In the genomic region with DNA sequence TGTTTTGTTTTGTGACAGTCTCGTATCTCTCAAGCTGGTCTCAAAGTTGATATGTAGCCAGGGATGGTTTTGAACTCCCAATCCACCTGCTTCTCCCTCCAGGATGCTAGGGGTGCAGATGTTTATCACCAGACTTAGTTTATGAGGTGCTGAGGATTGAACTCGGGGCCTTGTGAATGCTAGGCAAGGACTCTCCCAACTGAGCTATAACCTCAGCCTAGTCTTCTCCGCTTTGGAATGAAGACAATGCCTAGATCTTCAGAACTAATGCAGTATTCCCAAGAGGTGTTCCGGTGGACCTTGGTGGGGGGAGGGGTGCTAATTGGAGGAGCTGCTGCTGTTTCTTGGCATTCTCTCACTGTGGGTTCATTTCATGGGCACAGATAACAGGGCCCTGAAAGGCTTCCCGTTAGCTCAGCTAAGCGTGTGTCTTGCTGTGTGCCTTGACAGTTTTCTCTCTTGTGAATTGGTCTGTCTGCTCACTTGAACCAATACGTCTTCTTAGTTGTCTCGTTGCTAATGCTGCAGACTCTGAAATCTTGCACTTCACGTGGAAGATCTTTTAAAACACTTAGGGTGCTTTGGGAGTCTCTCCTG, we compare ENCODE assay signal across 26 mouse cellular contexts. TPM values are rescaled to one million over a fixed set of nuclear protein-coding genes. Genes with fewer than 3 reads are reported as not detected.
DNase-seq lines count a peak whose midpoint lies in the region; ATAC-seq and TF ChIP-seq lines count a peak whose summit lies in the region.
"Had no signal": no experiment of that assay in that cellular context is flagged by ENCODE, and none has a peak within 500 bp of the region (broad histone marks: within the 10 kb centered on the region; RNA-seq: fewer than 3 reads in every experiment).

No protein-coding gene starts in this region.

- peak overlapping the region; percentile 14 for H3K27ac ChIP-seq in forebrain, embryonic 13.5 days
- H3K27ac ChIP-seq in forebrain, embryonic 12.5 days = no peak overlapping the region
- peak overlapping the region; percentile 0; the same call in 1 of the 2 replicates for H3K27ac ChIP-seq in hindbrain, embryonic 13.5 days
- H3K27ac ChIP-seq in hindbrain, embryonic 16.5 days (ENCODE audit: low read depth, low read length) = no peak overlapping the region
- H3K27ac ChIP-seq in midbrain, embryonic 11.5 days (ENCODE audit: low read depth, low read length) = no peak overlapping the region
- H3K27ac ChIP-seq in midbrain, postnatal 0 days (ENCODE audit: low read depth, low read length) = no peak overlapping the region
- H3K27ac ChIP-seq in forebrain, embryonic 16.5 days (ENCODE audit: low read length) = peak overlapping the region; percentile 58
- H3K27ac ChIP-seq: embryonic facial prominence, embryonic 10.5 days; embryonic facial prominence, embryonic 15.5 days; heart, embryonic 13.5 days; hindbrain, embryonic 10.5 days; liver, embryonic 14.5 days; macrophage; stomach, embryonic 15.5 days had no signal

- DNase-seq in midbrain, embryonic 11.5 days (ENCODE audit: low spot score, missing footprints) = peak; percentile 57
- DNase-seq in midbrain, postnatal 0 days (ENCODE audit: low spot score) = no peak
- DNase-seq in cerebellum, postnatal 10 days = no peak
- DNase-seq: adrenal gland, postnatal 10 days; cerebellum, adult 11-12 months; cerebellum, adult 9-11 months; heart, postnatal 10 days; liver; lung, adult 2 months; lung, postnatal 10 days; right cerebral cortex, postnatal 25 days had no signal

- no peak overlapping the region for H3K9ac ChIP-seq in forebrain, embryonic 13.5 days
- no peak overlapping the region for H3K9ac ChIP-seq in forebrain, embryonic 12.5 days
- H3K9ac ChIP-seq in hindbrain, embryonic 13.5 days = no peak overlapping the region
- no peak overlapping the region for H3K9ac ChIP-seq in hindbrain, embryonic 16.5 days (ENCODE audit: low read depth, low read length)
- no peak overlapping the region for H3K9ac ChIP-seq in midbrain, embryonic 11.5 days (ENCODE audit: low read length)
- no peak overlapping the region for H3K9ac ChIP-seq in midbrain, postnatal 0 days (replicated peaks; ENCODE audit: low read length, poor library complexity, severe bottlenecking)
- H3K9ac ChIP-seq in forebrain, embryonic 16.5 days (replicated peaks; ENCODE audit: low read depth, low read length) = no peak overlapping the region
- H3K9ac ChIP-seq: embryonic facial prominence, embryonic 15.5 days; heart, embryonic 13.5 days; liver, embryonic 14.5 days; stomach, embryonic 15.5 days had no signal

- no peaks in the 10 kb centered on the region for H3K36me3 ChIP-seq in forebrain, embryonic 13.5 days (ENCODE audit: poor library complexity, severe bottlenecking)
- H3K36me3 ChIP-seq in forebrain, embryonic 12.5 days (replicated peaks) = no peaks in the 10 kb centered on the region
- H3K36me3 ChIP-seq in hindbrain, embryonic 13.5 days = no peaks in the 10 kb centered on the region
- no peaks in the 10 kb centered on the region for H3K36me3 ChIP-seq in hindbrain, embryonic 16.5 days (ENCODE audit: control insufficient read depth, insufficient read depth, low read length)
- H3K36me3 ChIP-seq in midbrain, embryonic 11.5 days (ENCODE audit: control insufficient read depth, insufficient read depth, low read length) = no peaks in the 10 kb centered on the region
- H3K36me3 ChIP-seq in midbrain, postnatal 0 days (ENCODE audit: insufficient read depth, low read length) = no peaks in the 10 kb centered on the region
- no peaks in the 10 kb centered on the region for H3K36me3 ChIP-seq in forebrain, embryonic 16.5 days (ENCODE audit: control insufficient read depth, insufficient read depth)
- H3K36me3 ChIP-seq: embryonic facial prominence, embryonic 10.5 days; embryonic facial prominence, embryonic 15.5 days; heart, embryonic 13.5 days; hindbrain, embryonic 10.5 days; stomach, embryonic 15.5 days had no signal

- peaks cover 49% of the 10 kb centered on the region for H3K4me1 ChIP-seq in forebrain, embryonic 13.5 days
- peaks cover 25% of the 10 kb centered on the region for H3K4me1 ChIP-seq in forebrain, embryonic 12.5 days
- H3K4me1 ChIP-seq in hindbrain, embryonic 13.5 days (replicated peaks) = peaks cover 43% of the 10 kb centered on the region
- H3K4me1 ChIP-seq in hindbrain, embryonic 16.5 days (ENCODE audit: control insufficient read depth, insufficient read depth, low read depth, low read length) = peaks cover 21% of the 10 kb centered on the region
- H3K4me1 ChIP-seq in midbrain, embryonic 11.5 days (ENCODE audit: control insufficient read depth, insufficient read depth, low read length) = peaks cover 8% of the 10 kb centered on the region
- peaks cover 21% of the 10 kb centered on the region for H3K4me1 ChIP-seq in midbrain, postnatal 0 days (ENCODE audit: insufficient read depth, low read length)
- peaks cover 34% of the 10 kb centered on the region for H3K4me1 ChIP-seq in forebrain, embryonic 16.5 days (replicated peaks; ENCODE audit: control insufficient read depth, insufficient read depth, low read length)

- no peak overlapping the region for H3K4me2 ChIP-seq in forebrain, embryonic 13.5 days
- H3K4me2 ChIP-seq in forebrain, embryonic 12.5 days = no peak overlapping the region
- no peak overlapping the region for H3K4me2 ChIP-seq in hindbrain, embryonic 13.5 days
- H3K4me2 ChIP-seq in hindbrain, embryonic 16.5 days (ENCODE audit: low read length) = no peak overlapping the region
- no peak overlapping the region for H3K4me2 ChIP-seq in midbrain, embryonic 11.5 days
- no peak overlapping the region for H3K4me2 ChIP-seq in midbrain, postnatal 0 days (ENCODE audit: low read depth, low read length, poor library complexity, severe bottlenecking)
- H3K4me2 ChIP-seq in forebrain, embryonic 16.5 days (ENCODE audit: low read length) = no peak overlapping the region
- H3K4me2 ChIP-seq: embryonic facial prominence, embryonic 15.5 days; heart, embryonic 13.5 days; stomach, embryonic 15.5 days had no signal

- no peaks in the 10 kb centered on the region for H3K27me3 ChIP-seq in forebrain, embryonic 13.5 days
- H3K27me3 ChIP-seq in forebrain, embryonic 12.5 days = no peaks in the 10 kb centered on the region
- H3K27me3 ChIP-seq in hindbrain, embryonic 13.5 days = no peaks in the 10 kb centered on the region
- H3K27me3 ChIP-seq in hindbrain, embryonic 16.5 days (replicated peaks; ENCODE audit: control insufficient read depth, insufficient read depth, low read length) = no peaks in the 10 kb centered on the region
- no peaks in the 10 kb centered on the region for H3K27me3 ChIP-seq in midbrain, embryonic 11.5 days (ENCODE audit: control insufficient read depth, insufficient read depth, low read length)
- no peaks in the 10 kb centered on the region for H3K27me3 ChIP-seq in midbrain, postnatal 0 days (ENCODE audit: insufficient read depth, low read length)
- no peaks in the 10 kb centered on the region for H3K27me3 ChIP-seq in forebrain, embryonic 16.5 days (replicated peaks; ENCODE audit: control insufficient read depth, insufficient read depth, low read length)
- H3K27me3 ChIP-seq: CH12.LX; embryonic facial prominence, embryonic 15.5 days; heart, embryonic 13.5 days; Patski; stomach, embryonic 15.5 days had no signal

- TF ChIP-seq CTCF in midbrain, postnatal 0 days (IDR thresholded peaks at IDR 0.05) = no peak

- H3K9me3 ChIP-seq in forebrain, embryonic 13.5 days (replicated peaks) = no peaks in the 10 kb centered on the region
- H3K9me3 ChIP-seq in forebrain, embryonic 12.5 days = no peaks in the 10 kb centered on the region
- H3K9me3 ChIP-seq in hindbrain, embryonic 13.5 days = no peaks in the 10 kb centered on the region
- no peaks in the 10 kb centered on the region for H3K9me3 ChIP-seq in hindbrain, embryonic 16.5 days (ENCODE audit: control insufficient read depth, low read length)
- H3K9me3 ChIP-seq in midbrain, embryonic 11.5 days (ENCODE audit: control insufficient read depth, low read length) = no peaks in the 10 kb centered on the region
- H3K9me3 ChIP-seq in midbrain, postnatal 0 days (ENCODE audit: low read length) = no peaks in the 10 kb centered on the region
- H3K9me3 ChIP-seq in forebrain, embryonic 16.5 days (ENCODE audit: control insufficient read depth, low read length) = no peaks in the 10 kb centered on the region
- H3K9me3 ChIP-seq: embryonic facial prominence, embryonic 10.5 days; embryonic facial prominence, embryonic 15.5 days; heart, embryonic 13.5 days; hindbrain, embryonic 10.5 days; stomach, embryonic 15.5 days had no signal

- H3K4me3 ChIP-seq in forebrain, embryonic 13.5 days = no peak overlapping the region
- no peak overlapping the region for H3K4me3 ChIP-seq in forebrain, embryonic 12.5 days (replicated peaks)
- H3K4me3 ChIP-seq in hindbrain, embryonic 13.5 days = no peak overlapping the region
- H3K4me3 ChIP-seq in hindbrain, embryonic 16.5 days (ENCODE audit: low read length) = no peak overlapping the region
- H3K4me3 ChIP-seq in midbrain, embryonic 11.5 days (ENCODE audit: low read depth, low read length) = no peak overlapping the region
- H3K4me3 ChIP-seq in midbrain, postnatal 0 days (ENCODE audit: low read depth, low read length) = no peak overlapping the region
- H3K4me3 ChIP-seq in forebrain, embryonic 16.5 days (replicated peaks; ENCODE audit: low read length) = no peak overlapping the region
- H3K4me3 ChIP-seq: embryonic facial prominence, embryonic 10.5 days; embryonic facial prominence, embryonic 15.5 days; heart, embryonic 13.5 days; hindbrain, embryonic 10.5 days; stomach, embryonic 15.5 days had no signal

- WGBS in forebrain, embryonic 13.5 days = 45% methylated on average over 9 of the region's 9 CpGs
- WGBS in forebrain, embryonic 12.5 days = 54% methylated on average over 9 of the region's 9 CpGs
- WGBS in hindbrain, embryonic 13.5 days = 57% methylated on average over 9 of the region's 9 CpGs
- WGBS in hindbrain, embryonic 16.5 days = 48% methylated on average over 9 of the region's 9 CpGs
- 66% methylated on average over 9 of the region's 9 CpGs for WGBS in midbrain, embryonic 11.5 days
- 51% methylated on average over 9 of the region's 9 CpGs for WGBS in midbrain, postnatal 0 days
- 32% methylated on average over 9 of the region's 9 CpGs for WGBS in forebrain, embryonic 16.5 days

- no peak for ATAC-seq in forebrain, embryonic 13.5 days
- ATAC-seq in forebrain, embryonic 12.5 days (ENCODE audit: low FRiP score) = no peak
- ATAC-seq in hindbrain, embryonic 13.5 days (ENCODE audit: low FRiP score) = no peak
- ATAC-seq in hindbrain, embryonic 16.5 days = no peak
- no peak for ATAC-seq in midbrain, embryonic 11.5 days (ENCODE audit: low FRiP score)
- ATAC-seq in midbrain, postnatal 0 days (ENCODE audit: low FRiP score) = no peak
- ATAC-seq in forebrain, embryonic 16.5 days = peak; percentile 25; the same call in 1 of the 2 replicates
- ATAC-seq: intestine, postnatal 0 days; Patski had no signal

RNA-seq across cellular contexts. Expression of a gene that starts 19.1 kb away (rescaled TPM):
- 7.8 and 8.4 TPM in 2 replicates for polyA plus RNA-seq in forebrain, embryonic 13.5 days (2015; fragmentation: Nextera tagmentation; extraction: Ambion mirVana)
- polyA plus RNA-seq in forebrain, embryonic 12.5 days (2016; fragmentation: Nextera tagmentation; extraction: Ambion mirVana) = 2.9 and 3.2 TPM in 2 replicates
- polyA plus RNA-seq in hindbrain, embryonic 13.5 days (2015; fragmentation: Nextera tagmentation; extraction: Ambion mirVana) = 8.0 and 8.5 TPM in 2 replicates
- 26.4 and 27.2 TPM in 2 replicates for polyA plus RNA-seq in hindbrain, embryonic 16.5 days (2015; fragmentation: Nextera tagmentation; extraction: Ambion mirVana)
- 3.2 and 3.3 TPM in 2 replicates for polyA plus RNA-seq in midbrain, embryonic 11.5 days (2014; fragmentation: Nextera tagmentation; extraction: Ambion mirVana)
- 30.8 and 32.2 TPM in 2 replicates for total RNA-seq in midbrain, postnatal 0 days (2014; rRNA removed)
- polyA plus RNA-seq in midbrain, postnatal 0 days (2015; fragmentation: Nextera tagmentation; extraction: Ambion mirVana) = 31.0 and 31.6 TPM in 2 replicates
- polyA plus RNA-seq in forebrain, embryonic 16.5 days (2015; fragmentation: Nextera tagmentation; extraction: Ambion mirVana) = 30.3 and 33.3 TPM in 2 replicates

RNA-seq across cellular contexts. Expression of a gene that starts 59.7 kb away (rescaled TPM):
- polyA plus RNA-seq in forebrain, embryonic 13.5 days (2015; fragmentation: Nextera tagmentation; extraction: Ambion mirVana) = 11.5 and 14.1 TPM in 2 replicates
- polyA plus RNA-seq in forebrain, embryonic 12.5 days (2016; fragmentation: Nextera tagmentation; extraction: Ambion mirVana) = 20.3 and 22.6 TPM in 2 replicates
- polyA plus RNA-seq in hindbrain, embryonic 13.5 days (2015; fragmentation: Nextera tagmentation; extraction: Ambion mirVana) = 12.4 and 12.6 TPM in 2 replicates
- polyA plus RNA-seq in hindbrain, embryonic 16.5 days (2015; fragmentation: Nextera tagmentation; extraction: Ambion mirVana) = 6.2 and 12.0 TPM in 2 replicates
- 15.3 and 16.0 TPM in 2 replicates for polyA plus RNA-seq in midbrain, embryonic 11.5 days (2014; fragmentation: Nextera tagmentation; extraction: Ambion mirVana)
- 18.5 and 25.4 TPM in 2 replicates for total RNA-seq in midbrain, postnatal 0 days (2014; rRNA removed)
- 8.8 and 10.6 TPM in 2 replicates for polyA plus RNA-seq in midbrain, postnatal 0 days (2015; fragmentation: Nextera tagmentation; extraction: Ambion mirVana)
- polyA plus RNA-seq in forebrain, embryonic 16.5 days (2015; fragmentation: Nextera tagmentation; extraction: Ambion mirVana) = 11.3 and 12.3 TPM in 2 replicates

Comparison
In these comparisons a context has a peak if more than half of its experiments do, and no peak if none do; other contexts are left out.
1. H3K27ac ChIP-seq: peak in forebrain, embryonic 13.5 days (single experiment), hindbrain, embryonic 13.5 days (single experiment) and forebrain, embryonic 16.5 days (single experiment); none in forebrain, embryonic 12.5 days (single experiment), hindbrain, embryonic 16.5 days (single experiment), midbrain, embryonic 11.5 days (single experiment) and midbrain, postnatal 0 days (single experiment).